Mouse (Mus musculus): ENCODE measurements around the gene Fut4. TPM values are rescaled to one million over a fixed set of nuclear protein-coding genes. Genes with fewer than 3 reads are reported as not detected.
A peak's percentile ranks its signal among the peaks of the same experiment; 100 is the strongest.
"Not testable (repeated sequence)": the region's sequence is repeated elsewhere in the genome, so short reads cannot be mapped to it uniquely, and the experiment has no call there.

The Fut4 gene
- polyA plus RNA-seq, 1 experiment = 0.97 TPM

- DNase-seq = no peak
- 85% methylated on average over 15 of the region's 15 CpGs for WGBS
- no peaks in the 10 kb centered on the region for H3K36me3 ChIP-seq (ENCODE audit: control insufficient read depth, insufficient read depth, low read length)
- TF ChIP-seq CTCF (conservative IDR thresholded peaks at IDR 0.05; ENCODE audit: insufficient read depth, insufficient read length, low read depth, low read length) (no peak), POLR2A (IDR thresholded peaks at IDR 0.05; ENCODE audit: low read depth, low read length) (no peak)
- no peak overlapping the region for H3K4me3 ChIP-seq (ENCODE audit: insufficient read depth, low read depth, low read length)
- H3K27me3 ChIP-seq (replicated peaks; ENCODE audit: control insufficient read depth, insufficient read depth, low read length) = no peaks in the 10 kb centered on the region
- no peaks in the 10 kb centered on the region for H3K4me1 ChIP-seq (ENCODE audit: control insufficient read depth, insufficient read depth, low read length)
- H3K27ac ChIP-seq (ENCODE audit: insufficient read depth, low read depth, low read length) = no peak overlapping the region
These were observed 36.9 kb downstream of the Fut4 start for GRCm38 (mm10) chr9:14715258-14715657.

- DNase-seq = no peak
- no peaks in the 10 kb centered on the region for H3K27me3 ChIP-seq (replicated peaks; ENCODE audit: control insufficient read depth, insufficient read depth, low read length)
- 94% methylated on average over 3 of the region's 3 CpGs for WGBS
These were observed 41.3 kb downstream of the Fut4 start for GRCm38 (mm10) chr9:14710910-14711309.

GRCm38 (mm10) chr9:14705321-14706162 is 46.7 kb downstream of the Fut4 start:
- Histone ChIP-seq H3K36me3 (ENCODE audit: control insufficient read depth, insufficient read depth, low read length) (no peaks in the 10 kb centered on the region), H3K4me3 (ENCODE audit: insufficient read depth, low read depth, low read length) (no peak overlapping the region), H3K4me1 (ENCODE audit: control insufficient read depth, insufficient read depth, low read length) (no peaks in the 10 kb centered on the region), H3K27ac (ENCODE audit: insufficient read depth, low read depth, low read length) (0 out of 2 replicates have a peak overlapping the region, but pooled peaks have one; percentile 18), H3K27me3 (replicated peaks; ENCODE audit: control insufficient read depth, insufficient read depth, low read length) (no peaks in the 10 kb centered on the region)
- peak; percentile 15 for DNase-seq
- no peak for TF ChIP-seq CTCF (conservative IDR thresholded peaks at IDR 0.05; ENCODE audit: insufficient read depth, insufficient read length, low read depth, low read length)
- TF ChIP-seq POLR2A (IDR thresholded peaks at IDR 0.05; ENCODE audit: low read depth, low read length) = no peak
- WGBS = 54% methylated on average over 13 of the region's 13 CpGs

More at GRCm38 (mm10) chr9:14710910-14711309, 41.3 kb downstream of the Fut4 start:
- Histone ChIP-seq H3K4me3 (ENCODE audit: insufficient read depth, low read depth, low read length) (no peak overlapping the region), H3K27ac (ENCODE audit: insufficient read depth, low read depth, low read length) (no peak overlapping the region), H3K4me1 (ENCODE audit: control insufficient read depth, insufficient read depth, low read length) (no peaks in the 10 kb centered on the region), H3K36me3 (ENCODE audit: control insufficient read depth, insufficient read depth, low read length) (no peaks in the 10 kb centered on the region)
- TF ChIP-seq CTCF (conservative IDR thresholded peaks at IDR 0.05; ENCODE audit: insufficient read depth, insufficient read length, low read depth, low read length) = no peak

- H3K4me3 ChIP-seq (ENCODE audit: insufficient read depth, low read depth, low read length); H3K36me3 ChIP-seq (ENCODE audit: control insufficient read depth, insufficient read depth, low read length): not testable (repeated sequence)
- TF ChIP-seq CTCF (conservative IDR thresholded peaks at IDR 0.05; ENCODE audit: insufficient read depth, insufficient read length, low read depth, low read length) = 0 out of 2 replicates have a peak, but pooled peaks have one; percentile 3
These were observed 51.4 kb downstream of the Fut4 start for GRCm38 (mm10) chr9:14700795-14701194.

GRCm38 (mm10) chr9:14699288-14699640 is 52.9 kb downstream of the Fut4 start:
- Histone ChIP-seq H3K36me3 (ENCODE audit: control insufficient read depth, insufficient read depth, low read length) (no peaks in the 10 kb centered on the region), H3K4me3 (ENCODE audit: insufficient read depth, low read depth, low read length) (no peak overlapping the region), H3K27me3 (replicated peaks; ENCODE audit: control insufficient read depth, insufficient read depth, low read length) (no peaks in the 10 kb centered on the region), H3K4me1 (ENCODE audit: control insufficient read depth, insufficient read depth, low read length) (no peaks in the 10 kb centered on the region), H3K27ac (ENCODE audit: insufficient read depth, low read depth, low read length) (no peak overlapping the region)
- TF ChIP-seq CTCF (conservative IDR thresholded peaks at IDR 0.05; ENCODE audit: insufficient read depth, insufficient read length, low read depth, low read length) = no peak
- no peak for TF ChIP-seq POLR2A (IDR thresholded peaks at IDR 0.05; ENCODE audit: low read depth, low read length)
- 46% methylated on average over 7 of the region's 7 CpGs for WGBS
- no peak for DNase-seq

More at GRCm38 (mm10) chr9:14700795-14701194, 51.4 kb downstream of the Fut4 start:
- 97% methylated on average over 1 of the region's 1 CpGs for WGBS
- not testable (repeated sequence) for H3K4me1 ChIP-seq (ENCODE audit: control insufficient read depth, insufficient read depth, low read length); DNase-seq; H3K27me3 ChIP-seq (replicated peaks; ENCODE audit: control insufficient read depth, insufficient read depth, low read length); H3K27ac ChIP-seq (ENCODE audit: insufficient read depth, low read depth, low read length)

- TF ChIP-seq CTCF (conservative IDR thresholded peaks at IDR 0.05; ENCODE audit: insufficient read depth, insufficient read length, low read depth, low read length) (peak; percentile 95), POLR2A (IDR thresholded peaks at IDR 0.05; ENCODE audit: low read depth, low read length) (no peak)
- no peaks in the 10 kb centered on the region for H3K27me3 ChIP-seq (replicated peaks; ENCODE audit: control insufficient read depth, insufficient read depth, low read length)
- peak; percentile 89 for DNase-seq
- H3K4me1 ChIP-seq (ENCODE audit: control insufficient read depth, insufficient read depth, low read length) = no peaks in the 10 kb centered on the region
- H3K36me3 ChIP-seq (ENCODE audit: control insufficient read depth, insufficient read depth, low read length) = no peaks in the 10 kb centered on the region
- H3K4me3 ChIP-seq (ENCODE audit: insufficient read depth, low read depth, low read length) = no peak overlapping the region
- 54% methylated on average over 12 of the region's 12 CpGs for WGBS
- no peak overlapping the region for H3K27ac ChIP-seq (ENCODE audit: insufficient read depth, low read depth, low read length)
These were observed 53.5 kb downstream of the Fut4 start for GRCm38 (mm10) chr9:14698582-14699287.

Other genes starting within 250 kb of the Fut4 start
- 15.5 and 19.4 TPM in 2 replicates for gene Amotl1, start 107.3 kb downstream of the Fut4 start, polyA plus RNA-seq (2012; rRNA removed)
- 0.38 and 0.48 TPM in 2 replicates for gene Piwil4, start 11.7 kb downstream of the Fut4 start, polyA plus RNA-seq (2012; rRNA removed)
- not detected in 2 replicates for gene 1700012B09Rik, start 18.6 kb upstream of the Fut4 start, polyA plus RNA-seq (2012; rRNA removed)
- 3.1 and 3.5 TPM in 2 replicates for gene Mre11a, start 32.3 kb upstream of the Fut4 start, polyA plus RNA-seq (2012; rRNA removed)
- 4.0 and 5.0 TPM in 2 replicates for gene Ankrd49, start 32.5 kb upstream of the Fut4 start, polyA plus RNA-seq (2012; rRNA removed)
- 0.11 and 0.30 TPM in 2 replicates for gene Gpr83, start 107.8 kb upstream of the Fut4 start, polyA plus RNA-seq (2012; rRNA removed)
- gene Izumo1r, start 151.6 kb upstream of the Fut4 start, polyA plus RNA-seq (2012; rRNA removed) = 0.14 and 2.8 TPM in 2 replicates

Measured in kidney, adult 2 months (tissue).